Mouse (Mus musculus) liver (tissue): ENCODE measurements around the gene Vmn1r221.
A peak's percentile ranks its signal among the peaks of the same experiment; 100 is the strongest.
"Not testable (repeated sequence)": the region's sequence is repeated elsewhere in the genome, so short reads cannot be mapped to it uniquely, and the experiment has no call there.

Experiments
- DNase-seq: peaks from one replicate; pipeline ENCODE4 v3.0.0-alpha.2; 2020; ENCODE audit warnings: mixed read lengths

The Vmn1r221 gene

DNA sequence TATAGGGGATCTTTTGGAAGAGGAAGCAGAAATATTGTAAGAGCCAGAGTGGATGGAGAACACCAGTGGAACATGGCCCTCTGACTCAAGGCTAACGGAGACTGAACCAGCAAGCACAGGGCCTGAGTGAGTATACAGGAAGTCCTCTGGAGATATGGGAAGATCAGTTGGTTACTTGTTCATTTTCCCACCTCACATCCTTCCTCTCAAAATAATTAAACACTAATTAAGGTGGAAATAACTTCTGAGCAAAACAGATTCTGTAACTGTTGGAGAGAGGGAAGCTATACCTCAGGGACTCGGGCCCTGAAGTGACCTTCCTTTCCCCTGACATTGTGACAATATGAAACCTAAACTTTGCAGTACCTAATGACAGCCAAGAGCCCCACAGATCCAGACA is at the start of gene Vmn1r221:
Vmn1r221 (plus strand) TSS at position 301 of the 400 bp plus-strand sequence.
- DNase-seq: not testable (repeated sequence)

DNA sequence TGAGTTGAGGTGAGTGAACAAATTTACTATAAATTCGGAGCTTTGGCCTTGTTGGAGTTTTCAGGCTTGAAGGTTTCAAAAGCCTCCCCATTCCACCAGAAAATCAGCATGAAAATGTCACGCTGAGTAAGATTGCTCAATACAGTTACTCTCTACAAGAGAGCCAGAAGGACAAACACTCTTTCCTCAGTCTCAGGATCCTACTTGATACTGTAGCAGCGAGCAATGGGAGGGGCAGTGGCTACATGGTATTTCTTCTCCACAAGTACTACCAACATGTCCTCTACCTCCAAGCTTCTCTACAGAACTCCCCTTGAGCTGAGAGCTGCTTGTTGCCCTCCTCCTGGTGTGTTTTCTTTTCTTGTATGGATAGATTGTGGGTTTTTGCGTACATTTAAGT is 47.5 kb upstream of the Vmn1r221 start:
- not testable (repeated sequence) for DNase-seq

DNA sequence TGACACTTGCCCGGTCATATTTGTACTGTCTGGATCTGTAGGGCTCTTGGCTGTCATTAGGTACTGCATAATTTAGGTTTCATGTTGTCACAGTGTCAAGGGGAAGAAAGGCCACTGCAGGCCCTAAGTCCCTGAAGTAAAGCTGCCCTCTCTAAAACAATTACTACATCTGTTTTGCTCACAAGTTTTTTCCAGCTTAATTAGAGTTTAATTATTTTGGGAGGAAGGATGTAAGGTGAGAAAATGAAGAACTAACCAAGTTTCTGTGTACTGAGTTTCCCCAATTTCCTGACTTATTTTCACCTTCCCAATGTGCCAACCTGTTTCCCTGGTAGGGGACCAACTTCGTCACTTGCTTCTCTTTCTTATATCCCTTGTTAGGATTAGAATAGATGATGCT is 26.1 kb upstream of the Vmn1r221 start, which contains the start of gene Vmn1r220:
Vmn1r220 (minus strand) TSS at position 101 of the 400 bp plus-strand sequence.
- DNase-seq: no peak

DNA sequence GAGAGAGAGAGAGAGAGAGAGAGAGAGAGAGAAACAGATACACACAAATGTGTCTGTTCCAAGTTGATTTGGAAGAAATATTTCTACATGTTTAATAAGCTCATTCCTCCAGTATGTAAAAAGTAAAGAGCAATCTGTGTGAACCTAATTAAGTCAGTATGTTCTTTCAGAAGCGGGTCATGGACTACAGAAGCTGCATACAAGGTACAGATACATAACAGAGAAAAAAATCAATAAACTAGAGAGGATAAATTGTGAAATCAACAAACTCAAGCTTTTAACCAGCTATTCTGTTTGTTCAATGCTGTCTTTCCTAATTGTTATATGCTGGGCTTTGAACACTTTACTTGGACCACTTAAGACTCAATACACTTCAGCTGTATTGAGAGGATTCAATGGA is 10.0 kb upstream of the Vmn1r221 start:
- DNase-seq: not testable (repeated sequence)

DNA sequence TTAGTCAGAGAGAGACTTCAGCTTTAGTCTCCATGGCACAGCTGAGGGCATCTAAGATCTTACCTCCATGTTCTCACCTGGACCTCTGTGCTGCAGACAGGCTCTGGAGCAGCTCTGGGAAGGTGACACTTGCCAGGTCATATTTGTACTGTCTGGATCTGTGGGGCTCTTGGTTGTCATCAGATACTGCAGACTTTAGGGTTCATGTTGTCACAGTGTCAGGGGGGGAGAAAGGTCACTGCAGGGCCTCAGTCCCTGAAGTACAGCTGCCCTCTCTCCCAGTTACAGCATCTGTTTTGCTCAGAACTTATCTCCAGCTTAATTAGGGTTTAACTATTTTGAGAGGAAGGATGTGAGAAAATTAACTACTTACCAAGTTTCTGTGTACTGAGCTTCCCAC is 21.9 kb downstream of the Vmn1r221 start, which contains the start of gene Vmn1r222:
Vmn1r222 (minus strand) TSS at position 101 of the 400 bp plus-strand sequence.
- DNase-seq: not testable (repeated sequence)

DNA sequence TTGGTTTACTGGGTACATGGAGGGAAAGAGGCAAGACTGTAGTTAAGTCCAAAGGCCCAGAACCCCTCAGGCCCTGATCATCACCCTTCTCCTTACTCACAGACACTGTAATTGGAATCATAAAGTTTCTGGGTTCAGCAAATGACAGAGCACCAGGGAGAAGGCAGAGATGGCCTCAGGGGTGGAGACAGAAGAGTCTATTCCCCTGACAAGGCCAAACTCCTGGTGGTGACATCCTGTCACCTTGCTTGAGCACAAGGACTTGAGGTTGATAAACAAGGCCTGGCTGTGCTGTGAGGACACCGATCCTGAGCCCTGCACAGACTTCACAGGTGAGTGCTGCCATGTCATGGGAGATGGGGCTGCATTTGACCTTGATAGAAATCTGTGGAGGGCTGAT is 32.9 kb downstream of the Vmn1r221 start, which contains the start of gene Vmn1r223:
Vmn1r223 (plus strand) TSS at position 301 of the 400 bp plus-strand sequence.
- DNase-seq: not testable (repeated sequence)

DNA sequence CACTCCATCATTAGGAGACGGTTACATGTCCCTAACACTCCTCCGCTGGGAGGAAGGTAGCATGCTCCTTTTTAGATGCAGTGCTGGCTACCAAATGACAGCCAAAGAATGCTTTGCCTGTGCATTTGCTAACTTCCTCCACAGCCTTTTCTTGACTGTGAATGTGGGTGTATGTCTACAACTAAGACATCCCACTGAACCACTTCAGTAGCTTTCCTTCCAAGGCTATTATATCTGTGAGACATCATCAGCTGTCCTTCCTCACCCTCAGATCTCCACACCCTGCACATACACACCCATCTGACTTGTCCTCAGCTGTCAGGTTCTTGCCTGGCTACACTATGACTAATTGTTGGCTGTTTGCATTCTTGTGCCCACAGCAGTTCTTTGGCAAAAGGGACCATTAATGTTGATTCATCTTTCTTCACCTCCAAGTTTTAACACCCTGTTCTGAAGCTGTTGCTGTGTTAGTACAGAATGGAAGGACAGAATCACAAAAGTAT is 44.7 kb downstream of the Vmn1r221 start:
- no peak for DNase-seq

DNA sequence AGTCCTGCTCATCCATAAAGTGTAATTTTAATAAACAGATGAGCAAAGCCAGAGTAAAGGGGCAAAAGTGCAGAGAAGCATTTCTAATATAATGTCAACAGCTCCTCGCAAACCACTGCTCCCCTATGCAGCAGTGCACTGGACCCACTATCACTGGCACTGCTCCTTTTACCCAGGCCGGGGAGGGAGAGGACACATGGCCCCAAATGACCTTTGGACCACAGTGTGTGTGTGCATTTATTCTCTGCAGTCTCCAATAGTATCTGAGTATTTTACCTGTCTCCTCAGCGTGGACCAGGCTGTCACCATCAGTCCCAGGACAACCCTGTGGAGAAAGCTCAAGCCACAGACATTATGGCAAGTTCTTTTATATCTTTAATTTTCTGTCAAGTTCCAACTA is 54.7 kb downstream of the Vmn1r221 start:
- not testable (repeated sequence) for DNase-seq

DNA sequence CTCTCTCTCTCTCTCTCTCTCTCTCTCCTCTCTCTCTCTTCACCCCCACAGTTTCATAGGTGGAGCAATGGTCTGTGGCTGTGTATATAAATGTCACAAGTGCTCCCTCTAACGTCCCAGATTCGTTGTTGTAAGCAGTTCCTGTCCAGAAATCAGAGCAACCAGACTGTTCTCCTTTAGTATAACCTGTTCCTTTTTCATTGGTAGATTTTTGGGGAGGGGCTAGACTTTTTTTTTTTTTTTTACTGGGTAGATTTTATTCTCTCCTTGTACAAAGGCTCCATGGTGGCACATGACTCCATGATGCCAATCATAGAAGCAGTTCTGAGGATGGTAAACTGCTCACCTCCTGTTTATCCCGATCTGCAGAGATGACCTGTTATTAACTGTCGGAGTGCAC is 55.2 kb downstream of the Vmn1r221 start:
- not testable (repeated sequence) for DNase-seq

DNA sequence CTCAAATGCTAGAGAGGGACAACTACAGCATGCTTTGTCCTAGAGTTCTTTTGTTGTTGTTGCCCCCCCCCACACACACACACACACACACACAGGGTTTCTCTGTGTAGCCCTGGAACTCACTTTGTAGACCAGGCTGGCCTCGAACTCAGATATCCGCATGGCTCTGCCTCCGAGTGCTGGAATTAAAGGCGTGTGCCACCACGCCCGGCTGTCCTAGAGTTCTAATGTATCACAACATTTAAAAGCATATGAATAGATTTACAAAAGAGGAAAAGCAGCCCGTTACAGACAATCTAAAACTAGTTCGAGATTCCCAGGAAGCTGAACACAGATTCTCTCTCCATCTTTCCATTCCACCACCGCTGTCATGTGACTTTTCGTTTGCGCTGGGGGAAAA is 55.8 kb downstream of the Vmn1r221 start:
- peak; percentile 8 for DNase-seq

DNA sequence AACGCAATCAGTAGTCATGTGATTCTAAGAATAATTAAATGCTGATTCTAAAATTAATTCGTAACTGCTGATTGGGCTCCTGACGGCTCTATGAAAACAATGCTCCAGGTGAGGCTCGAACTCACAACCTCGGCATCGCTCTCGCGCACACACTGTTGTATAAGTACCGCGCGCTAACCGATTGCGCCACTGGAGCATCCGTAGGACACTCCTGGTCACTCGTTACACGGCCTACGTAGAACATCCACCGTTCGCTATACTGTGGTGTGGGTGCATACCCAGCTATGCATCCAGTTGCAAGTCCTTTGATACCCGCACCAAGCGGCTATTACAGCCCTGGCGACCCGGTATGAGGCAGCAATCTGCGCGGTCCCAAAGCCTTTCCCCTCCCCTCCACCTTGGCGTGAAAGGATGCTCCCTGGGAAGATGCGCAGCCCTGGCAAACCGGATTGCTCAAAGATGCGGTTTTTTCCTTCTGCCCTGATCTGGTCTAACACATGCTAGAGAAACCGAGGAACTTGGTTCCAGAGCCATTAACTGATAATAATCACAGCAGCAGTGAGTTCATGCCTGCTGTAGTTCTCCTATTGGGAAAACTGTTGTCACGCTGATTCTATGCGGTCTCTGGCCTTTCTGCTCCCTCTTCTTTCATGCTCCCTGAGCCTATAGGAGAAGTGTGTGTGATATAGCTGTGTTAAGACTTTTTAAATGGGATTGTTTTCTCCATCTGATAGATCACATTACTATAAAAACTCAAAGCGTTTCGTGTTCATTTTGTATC is 56.6 kb downstream of the Vmn1r221 start:
- peak; percentile 65 for DNase-seq
